Mouse (Mus musculus) olfactory bulb, adult 2 months (tissue): Measurements from ENCODE around the gene Acp6.
A peak's percentile ranks its signal among the peaks of the same experiment; 100 is the strongest.

ENCODE experiments used
- CTCF ChIP-seq: fragments of 200-500 bp; IDR thresholded peaks from 2 replicates; pipeline ENCODE4 v1.5.1; 2012; ENCODE audit warnings: low read depth, mild to moderate bottlenecking, low read length, moderate library complexity; ENCODE audit not compliant: insufficient read depth
- POLR2A ChIP-seq: fragments of 200-500 bp; IDR thresholded peaks from 2 replicates; pipeline ENCODE4 v1.6.1; 2012; ENCODE audit warnings: mild to moderate bottlenecking, low read depth, low read length, moderate library complexity; ENCODE audit not compliant: insufficient read depth

DNA sequence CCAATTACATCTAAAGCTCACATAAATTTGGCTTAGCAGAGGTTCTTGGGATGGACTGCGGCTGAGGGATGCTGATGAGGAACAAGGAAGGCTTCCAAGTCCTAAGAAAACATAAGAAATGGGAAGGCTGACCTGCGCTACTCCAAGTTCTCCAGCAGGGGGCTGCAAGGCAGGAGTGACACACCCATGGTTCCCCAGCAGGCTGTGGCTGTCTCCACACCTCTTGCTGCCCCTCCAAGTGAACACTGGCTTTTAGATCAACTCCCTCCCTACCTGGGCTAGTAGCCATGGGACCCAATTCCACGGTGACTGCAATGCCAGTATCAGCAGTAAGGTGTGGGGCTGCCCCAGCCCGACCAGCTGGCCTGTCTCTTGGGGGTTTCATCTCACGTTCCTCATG is 43.4 kb downstream of the Acp6 start:
- TF ChIP-seq POLR2A (no peak), CTCF (peak; percentile 71)
